Mouse (Mus musculus) T-cell, adult 2 months (primary cell): Measurements from ENCODE around the gene Prpsap1.

ENCODE experiments used
- DNase-seq: peaks from one replicate; pipeline ENCODE4 v3.0.0; 2022; ENCODE audit warnings: low spot score

The Prpsap1 gene

DNA sequence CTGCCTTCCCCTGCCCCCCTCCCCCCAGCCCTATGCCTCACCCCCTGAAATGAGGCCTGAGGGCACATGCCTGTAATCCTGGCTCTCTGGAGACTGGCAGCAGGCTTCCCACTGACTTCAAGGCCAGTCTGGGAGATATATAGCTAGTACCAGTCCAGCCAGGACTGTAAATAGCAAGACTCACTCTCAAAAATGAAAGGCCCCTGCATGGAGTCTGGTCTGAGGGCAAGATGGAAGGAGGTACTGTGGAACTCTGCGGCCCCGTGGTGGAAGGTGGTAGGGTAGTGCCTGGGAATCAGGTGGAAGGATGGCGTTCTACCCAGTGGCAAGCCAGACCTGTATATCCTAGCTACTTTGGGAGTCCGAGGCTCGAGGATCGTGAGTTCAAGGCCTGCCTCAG is 50.1 kb downstream of the Prpsap1 start:
- no peak for DNase-seq

DNA sequence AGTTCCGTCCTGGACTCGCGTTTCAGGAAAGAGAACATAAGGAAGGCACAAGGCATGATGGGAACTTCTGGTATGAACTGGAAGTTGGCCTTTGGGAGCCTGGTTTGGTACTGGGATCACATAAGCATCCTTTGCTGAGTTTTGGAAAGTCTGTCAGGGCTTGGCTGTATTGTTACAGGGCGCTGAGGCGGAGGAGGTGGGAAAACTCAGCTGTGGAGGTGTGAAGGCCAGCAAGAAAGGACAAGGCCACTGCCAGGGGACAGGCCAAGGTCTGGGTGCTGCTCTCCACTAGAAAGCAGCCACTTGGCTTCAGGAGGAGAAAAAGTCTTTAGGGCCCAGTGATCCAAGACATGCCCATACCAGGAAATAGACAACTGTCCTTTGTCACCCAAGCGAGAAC is 50.7 kb downstream of the Prpsap1 start:
- DNase-seq = no peak

DNA sequence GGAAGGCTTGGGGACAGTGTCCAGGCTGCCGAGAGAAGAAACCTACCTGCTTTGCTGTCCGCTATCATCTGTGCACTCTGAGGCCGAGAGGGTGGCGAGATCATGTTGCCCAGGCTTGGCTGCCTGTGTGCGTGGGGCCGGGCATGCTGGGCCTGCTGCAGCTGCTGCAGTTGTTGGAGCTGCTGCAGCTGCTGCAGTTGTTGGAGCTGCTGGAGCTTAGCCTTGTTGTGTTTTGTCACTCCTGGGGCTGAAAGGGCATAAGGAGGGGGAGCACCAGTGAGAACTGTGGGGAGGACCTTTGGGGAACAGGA is 51.2 kb downstream of the Prpsap1 start:
- no peak for DNase-seq

DNA sequence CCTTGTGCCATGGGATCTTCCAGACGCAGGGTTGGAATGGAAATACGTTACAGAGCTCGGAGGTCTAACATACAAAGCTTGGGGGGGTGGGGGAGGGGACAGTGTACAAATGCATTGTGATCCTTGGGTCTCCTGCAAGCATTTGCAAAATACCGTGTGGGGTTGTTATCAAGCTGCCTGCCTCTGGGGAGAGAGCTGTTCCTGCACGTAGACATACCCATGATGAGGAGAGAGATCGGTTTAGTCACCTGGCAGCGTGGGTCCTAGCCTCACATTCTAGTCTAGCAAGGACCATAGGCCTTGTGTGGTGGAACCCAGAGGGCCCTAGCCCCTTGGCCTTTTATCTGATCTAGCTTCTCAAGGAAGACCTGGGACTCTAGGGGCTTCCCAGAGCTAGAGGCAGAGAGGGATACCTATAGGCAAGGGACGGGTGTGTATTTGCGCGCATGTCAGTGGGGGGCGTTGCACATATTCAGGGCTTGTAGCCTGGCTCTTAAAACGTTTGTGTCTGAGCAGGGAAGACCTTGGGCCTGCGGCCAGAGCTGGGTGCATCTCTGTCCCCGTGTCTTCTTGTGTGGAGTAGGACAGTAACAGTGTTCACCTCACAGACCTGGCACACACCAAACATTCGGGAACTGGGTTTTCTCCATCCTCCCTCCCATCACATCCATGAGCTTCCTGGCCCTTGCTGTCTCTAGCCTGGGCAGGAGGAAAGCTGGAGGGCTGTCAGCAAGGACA is 51.7 kb downstream of the Prpsap1 start:
- DNase-seq = no peak

DNA sequence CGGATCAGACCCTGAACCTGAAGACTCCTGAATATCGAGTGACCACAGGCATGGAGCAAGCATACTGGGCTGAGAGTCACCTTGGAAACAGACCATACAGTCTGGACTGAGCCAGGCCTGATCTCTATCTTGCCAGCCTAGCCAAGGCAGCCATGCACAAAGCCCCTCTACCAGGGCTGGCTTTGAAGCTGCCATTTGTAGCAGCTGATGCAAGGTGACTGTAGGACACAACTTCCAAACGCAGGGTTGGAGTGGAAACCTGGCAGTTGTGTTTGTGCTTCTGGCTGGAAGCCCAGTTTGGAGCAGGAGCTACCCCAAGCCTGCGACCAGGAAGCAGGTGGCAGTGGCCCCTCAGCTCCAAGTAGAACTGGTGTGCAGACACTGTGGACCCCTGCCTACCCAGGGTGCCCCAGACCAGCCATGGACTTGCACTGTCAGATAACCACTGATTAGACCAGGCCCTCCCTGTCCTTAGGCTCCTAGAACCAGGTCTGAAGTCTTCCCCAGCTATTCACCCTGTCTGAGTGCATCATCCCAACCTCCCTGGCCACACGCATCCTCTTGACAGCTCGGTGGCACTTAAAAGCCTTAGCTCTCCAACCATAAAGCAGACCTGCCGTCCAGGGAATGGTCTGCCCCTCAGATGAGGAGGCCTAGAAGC is 53.5 kb downstream of the Prpsap1 start:
- DNase-seq = no peak

DNA sequence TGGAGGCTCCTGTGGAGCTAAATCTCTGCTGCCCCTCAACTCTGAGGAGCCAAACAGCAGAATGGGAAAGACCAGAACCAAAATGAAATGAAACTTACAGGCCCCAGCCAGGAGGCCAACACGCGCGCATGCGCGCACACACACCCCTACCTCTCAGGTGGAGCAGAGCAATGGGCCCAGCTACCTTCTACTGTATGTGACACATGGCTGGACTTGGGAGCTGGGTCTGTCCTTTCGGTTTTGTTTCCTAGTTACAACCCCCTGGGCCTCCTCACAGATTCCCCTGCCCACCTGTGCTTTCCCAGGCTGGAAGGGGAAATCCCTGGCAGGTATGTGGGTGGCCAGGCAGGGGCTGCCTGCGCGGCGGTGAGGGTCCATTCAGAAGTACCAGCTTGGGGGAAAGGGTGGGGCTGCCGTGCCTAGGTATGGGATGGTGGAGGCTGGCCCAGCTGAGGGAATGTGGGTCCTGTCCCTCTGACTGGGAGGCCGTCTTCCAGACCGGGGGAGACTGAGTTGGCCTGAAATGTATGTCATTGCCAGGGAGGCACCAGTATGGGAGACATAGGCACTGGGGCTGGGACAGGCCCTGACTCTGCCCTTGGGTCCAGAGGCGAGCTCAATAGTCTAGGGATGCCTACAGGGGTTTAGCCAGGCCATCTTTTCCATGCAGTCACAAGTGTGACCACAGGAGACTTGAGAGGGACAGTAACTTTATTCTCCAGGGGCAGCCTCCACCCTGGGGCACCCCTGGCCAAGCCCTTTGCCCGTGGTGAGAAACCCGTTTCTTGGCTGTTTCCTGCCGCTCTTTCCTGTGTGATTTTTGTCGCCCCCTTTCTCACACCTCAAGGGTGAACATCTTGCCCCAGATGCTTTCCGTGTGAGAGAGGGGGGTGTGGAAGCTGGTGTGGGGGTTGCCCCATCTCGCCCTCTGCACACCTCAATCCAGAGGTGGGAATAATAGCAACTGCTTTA is 54.4 kb downstream of the Prpsap1 start:
- peak; percentile 60 for DNase-seq

DNA sequence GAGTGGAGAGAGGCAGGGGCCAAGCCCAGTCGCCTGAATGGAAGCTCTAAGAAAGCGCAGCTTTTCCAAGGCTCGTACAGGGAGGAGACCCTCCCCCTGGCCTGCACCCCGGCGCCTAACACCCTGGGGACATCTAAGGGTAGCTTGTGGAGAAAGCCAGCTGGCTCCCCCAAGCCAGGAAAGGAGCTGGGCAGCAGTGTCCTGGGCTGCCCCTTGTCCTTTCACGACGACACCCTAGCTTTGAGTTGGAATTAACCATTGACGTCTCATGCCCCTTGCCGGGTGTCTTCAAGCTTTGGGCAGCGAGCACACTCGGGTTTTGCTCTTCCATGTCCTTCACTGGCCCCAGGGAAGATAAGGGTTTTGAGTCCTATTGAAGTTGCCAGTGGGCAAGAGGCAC is 56.5 kb downstream of the Prpsap1 start:
- DNase-seq = no peak

DNA sequence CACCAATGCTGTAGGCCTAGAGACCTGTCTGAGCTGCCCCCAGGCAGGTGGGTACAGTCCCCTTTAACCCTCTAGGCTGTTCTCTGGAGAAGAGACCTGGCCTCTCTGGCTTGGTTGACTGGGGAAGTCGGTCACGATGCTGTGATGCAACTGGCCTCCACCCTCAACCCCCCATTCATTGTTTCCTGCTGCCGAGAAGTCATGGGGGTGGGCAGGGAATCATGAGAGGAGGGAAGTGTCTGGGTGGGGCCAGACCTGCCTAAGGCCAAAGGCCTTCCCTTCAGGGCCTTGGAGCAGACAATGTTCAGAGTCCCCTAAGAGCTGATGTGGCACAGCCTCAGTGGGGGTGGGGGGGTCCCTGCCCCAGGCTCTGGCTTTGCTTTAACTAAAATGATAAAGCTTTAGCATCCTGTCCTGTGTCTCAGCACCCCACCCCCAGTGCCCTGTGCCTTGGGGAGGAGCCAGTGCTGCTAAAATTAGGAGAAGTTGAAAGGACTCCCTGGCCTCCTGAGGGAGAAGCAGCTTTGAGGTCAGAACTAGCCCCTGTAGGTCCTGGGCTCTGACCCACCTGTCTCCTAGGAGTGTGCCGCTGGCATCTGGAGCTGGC is 57.2 kb downstream of the Prpsap1 start:
- DNase-seq = peak; percentile 23

DNA sequence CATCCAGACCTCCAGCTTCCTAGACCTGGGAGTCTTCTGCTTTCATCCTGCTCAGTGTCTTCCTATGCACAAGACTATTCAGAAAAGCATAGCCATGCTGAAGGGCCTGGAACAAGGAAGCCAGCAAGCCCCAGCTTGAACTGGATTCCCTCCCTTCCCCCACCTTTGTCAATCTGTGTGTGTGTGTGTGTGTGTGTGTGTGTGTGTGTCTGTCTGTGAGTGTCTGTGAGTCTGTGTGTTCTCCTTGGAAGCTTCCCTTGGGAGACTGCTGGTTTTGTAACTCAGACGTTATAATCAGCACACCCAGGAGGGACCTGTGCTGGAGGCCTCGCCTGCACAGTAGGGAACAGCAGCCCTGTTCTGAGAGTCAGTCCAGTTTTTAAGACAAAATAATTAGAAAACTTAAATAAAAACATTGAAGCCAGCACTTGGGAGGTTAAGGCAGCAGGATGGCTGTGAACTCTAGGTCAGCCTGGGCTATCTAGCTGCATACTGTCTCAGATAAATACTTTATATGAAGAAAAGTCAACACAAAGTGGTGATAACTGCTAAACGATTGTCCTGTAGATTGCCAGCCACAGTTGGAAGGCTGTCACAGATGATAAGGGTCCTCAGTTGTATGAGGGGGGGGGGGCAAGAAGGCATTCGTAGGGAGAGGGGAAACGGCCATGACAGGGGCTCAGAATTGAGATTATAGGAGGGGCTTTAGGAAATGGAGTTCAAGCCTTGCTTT is 57.8 kb downstream of the Prpsap1 start:
- no peak for DNase-seq

DNA sequence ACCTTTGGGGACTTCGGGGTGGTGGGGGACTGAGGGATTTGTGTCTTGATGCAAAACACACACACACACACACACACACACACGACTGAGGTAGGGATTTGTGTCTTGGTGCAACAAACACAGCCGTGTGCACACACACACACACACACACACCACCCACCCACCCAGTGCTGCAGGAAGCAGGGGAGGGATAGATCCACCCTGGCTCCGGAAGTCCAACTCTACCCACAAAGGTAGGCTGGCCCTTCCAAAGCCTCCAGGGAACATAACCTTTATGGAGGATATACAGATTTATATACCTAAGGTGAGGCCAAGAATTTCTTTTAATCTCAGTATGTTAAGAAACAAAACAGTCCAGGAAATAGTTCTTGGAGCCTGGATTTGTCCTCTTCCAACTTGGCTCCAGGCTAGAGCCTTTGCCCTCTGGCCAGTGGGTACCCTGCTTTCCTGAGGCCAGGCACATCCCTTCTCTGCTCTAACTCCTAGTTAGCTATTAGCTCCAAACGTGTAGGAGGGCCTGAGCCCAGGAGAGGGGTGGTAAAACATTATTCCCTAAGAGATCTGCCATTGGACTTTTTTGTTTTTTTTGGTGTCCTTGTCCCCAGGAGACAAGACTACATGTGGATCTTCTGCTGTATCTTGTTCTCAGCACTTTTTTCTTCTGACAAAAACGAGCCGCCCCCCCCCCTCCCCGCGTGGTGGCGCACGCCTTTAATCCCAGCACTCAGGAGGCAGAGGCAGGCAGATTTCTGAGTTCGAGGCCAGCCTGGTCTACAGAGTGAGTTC is 58.8 kb downstream of the Prpsap1 start:
- peak; percentile 21 for DNase-seq

DNA sequence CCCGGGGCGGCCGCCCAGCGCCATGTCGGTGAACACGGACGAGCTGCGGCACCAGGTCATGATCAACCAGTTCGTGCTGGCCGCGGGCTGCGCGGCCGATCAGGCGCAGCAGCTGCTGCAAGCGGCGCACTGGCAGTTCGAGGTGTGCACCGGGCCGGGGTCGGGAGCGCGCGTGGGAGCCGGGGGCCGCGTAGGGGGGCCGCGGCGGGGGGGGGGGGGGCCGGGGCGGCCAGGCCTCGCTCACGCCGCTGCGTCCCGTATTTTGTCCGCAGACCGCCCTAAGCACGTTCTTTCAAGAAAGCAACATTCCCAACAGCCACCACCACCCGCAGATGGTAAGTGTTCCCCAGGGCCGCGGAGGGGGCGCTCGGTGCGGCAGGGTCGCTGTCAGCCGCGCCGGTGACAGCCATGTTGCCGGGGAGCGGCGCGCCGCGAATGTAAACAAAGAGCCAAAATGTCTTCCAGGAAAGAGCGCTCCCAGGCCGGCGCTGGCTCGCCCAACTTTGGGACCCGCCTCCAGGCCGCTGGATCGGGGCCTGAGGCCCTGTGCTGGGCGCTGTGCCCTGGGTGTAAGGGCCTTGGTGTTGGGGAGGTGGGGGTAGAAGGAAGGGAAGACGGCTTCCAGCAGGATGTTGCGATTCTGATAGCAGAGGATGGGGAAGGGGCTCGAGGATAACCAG is 59.6 kb downstream of the Prpsap1 start:
- DNase-seq = peak; percentile 57

DNA sequence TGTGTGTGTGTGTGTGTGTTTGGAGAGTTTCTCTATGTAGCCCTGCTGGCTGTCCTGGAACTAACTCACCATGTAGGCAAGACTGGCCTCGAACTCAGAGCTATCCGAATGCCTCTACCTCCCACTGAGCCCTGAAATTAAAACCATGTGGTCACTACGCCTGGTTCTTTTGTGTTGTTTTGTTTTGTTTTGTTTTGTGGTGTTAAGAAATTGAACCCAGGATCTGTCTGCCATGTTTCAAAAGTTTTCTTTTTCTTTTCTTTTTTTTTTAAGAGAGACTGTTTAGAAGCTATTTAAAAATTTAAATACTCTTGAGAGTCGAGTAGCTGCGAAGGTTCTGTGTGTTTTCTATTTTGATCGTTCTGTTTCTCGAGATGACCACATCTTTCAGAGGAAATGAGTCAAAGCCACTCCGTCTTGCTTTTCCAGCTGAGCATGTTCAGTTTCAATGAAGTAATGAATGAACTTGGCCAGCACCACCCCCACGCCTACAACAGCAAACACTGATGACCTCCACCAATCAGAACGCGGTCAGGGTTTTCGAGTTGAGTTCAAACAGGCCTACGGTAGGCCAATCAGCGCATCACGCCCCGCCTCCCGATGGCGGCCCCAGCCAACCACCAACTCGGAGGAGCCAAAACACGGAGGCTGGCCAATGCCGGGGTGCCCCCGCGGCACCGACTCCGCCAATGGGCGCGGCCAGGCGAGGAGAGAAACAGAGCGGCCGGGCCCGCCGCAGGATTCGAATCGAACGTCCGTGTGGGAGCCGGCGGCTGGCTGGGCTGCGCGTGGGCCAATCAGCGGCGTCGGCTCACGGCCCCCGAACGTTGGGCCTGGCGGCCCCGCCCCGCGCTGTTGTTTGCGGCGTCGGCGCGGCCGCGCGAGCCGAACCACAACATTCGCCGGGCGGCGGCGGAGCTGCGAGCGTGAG is 60.4 kb downstream of the Prpsap1 start, which contains the start of gene Ubald2:
Gene Ubald2 (plus strand): TSS at position 739 of the 931 bp plus-strand sequence.
- DNase-seq = peak; percentile 100

DNA sequence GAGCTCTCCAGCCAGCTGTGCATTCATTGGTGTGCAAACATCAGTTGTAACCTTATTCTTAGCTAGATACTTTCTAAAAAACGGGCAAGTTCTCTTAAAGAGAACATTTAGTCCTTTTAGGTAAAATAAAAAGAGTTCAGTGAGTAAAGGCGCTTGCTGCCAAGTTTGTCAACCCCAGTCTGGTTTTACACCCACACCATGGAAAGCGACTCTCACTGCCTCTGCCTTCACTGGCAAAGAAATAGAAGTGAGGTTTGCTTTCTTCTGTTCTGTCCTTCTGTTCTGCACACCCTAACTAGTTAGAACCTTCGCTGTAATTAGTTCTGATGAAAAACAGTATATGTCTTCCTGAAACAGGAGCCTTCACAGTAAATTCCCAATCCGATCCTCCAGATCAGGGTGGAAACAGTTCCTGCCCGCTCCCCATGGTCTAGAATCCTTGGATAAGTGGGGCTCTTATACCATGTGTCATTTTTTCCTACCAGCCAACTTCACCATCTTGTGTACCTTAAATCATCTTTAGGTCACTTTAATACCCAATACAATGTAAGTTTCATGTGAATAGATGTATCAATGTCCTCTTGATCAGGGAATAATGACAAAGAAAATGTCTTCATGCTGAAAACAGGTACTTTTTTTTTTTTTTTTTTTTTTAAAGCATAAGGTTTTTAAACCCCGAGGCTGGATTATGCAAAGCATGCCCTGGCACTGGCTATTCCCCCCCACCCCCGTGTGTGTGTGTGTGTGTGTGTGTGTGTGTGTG is 61.2 kb downstream of the Prpsap1 start:
- no peak for DNase-seq

DNA sequence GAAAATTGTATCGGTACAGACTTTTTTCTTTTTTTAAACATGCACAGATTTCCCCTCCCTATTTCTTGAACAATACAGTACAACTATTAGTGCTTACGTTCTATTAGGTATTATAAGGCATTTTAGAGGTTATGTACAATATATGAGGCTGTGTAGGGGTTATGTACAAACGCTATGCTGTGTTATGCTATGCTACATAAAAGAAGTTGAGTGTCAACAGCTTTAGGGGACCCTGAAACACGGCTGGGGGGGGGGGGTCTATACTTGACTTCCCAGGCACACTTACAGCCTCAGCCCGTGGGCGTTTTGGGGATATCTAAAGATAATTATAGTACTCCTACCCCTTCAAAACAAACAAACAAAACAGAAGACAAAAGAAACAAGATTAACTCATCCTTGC is 61.9 kb downstream of the Prpsap1 start:
- no peak for DNase-seq

DNA sequence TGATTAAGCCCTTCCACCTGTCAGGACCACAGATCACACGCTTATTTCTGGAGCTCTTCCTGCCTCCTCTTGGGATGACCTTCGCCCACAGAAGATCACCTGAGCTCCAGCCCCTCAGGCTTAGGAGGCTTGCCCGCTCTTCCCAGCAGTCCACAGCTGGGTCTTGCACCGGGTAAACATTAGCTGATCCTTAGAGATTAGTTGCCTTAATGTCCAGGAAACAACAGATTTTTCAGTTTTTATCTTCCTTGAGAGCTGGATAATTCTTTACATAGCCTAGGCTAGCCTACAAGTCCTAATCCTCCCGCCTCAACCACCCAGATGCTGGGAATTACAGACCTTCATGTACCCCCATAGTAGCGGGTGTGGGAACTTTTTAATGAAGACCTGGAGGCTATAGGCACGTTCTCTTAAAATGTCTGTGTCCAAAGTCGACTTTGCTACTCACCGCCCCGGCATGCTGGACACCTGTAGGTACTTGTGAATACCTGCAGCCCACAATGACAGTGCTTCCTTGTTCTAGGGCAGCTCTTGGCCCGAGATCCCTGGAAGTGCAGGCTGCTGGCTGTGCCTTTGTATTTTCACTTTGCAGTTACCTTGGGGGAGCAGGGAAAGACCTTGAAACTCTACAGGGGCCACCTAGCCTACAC is 62.4 kb downstream of the Prpsap1 start:
- no peak for DNase-seq

DNA sequence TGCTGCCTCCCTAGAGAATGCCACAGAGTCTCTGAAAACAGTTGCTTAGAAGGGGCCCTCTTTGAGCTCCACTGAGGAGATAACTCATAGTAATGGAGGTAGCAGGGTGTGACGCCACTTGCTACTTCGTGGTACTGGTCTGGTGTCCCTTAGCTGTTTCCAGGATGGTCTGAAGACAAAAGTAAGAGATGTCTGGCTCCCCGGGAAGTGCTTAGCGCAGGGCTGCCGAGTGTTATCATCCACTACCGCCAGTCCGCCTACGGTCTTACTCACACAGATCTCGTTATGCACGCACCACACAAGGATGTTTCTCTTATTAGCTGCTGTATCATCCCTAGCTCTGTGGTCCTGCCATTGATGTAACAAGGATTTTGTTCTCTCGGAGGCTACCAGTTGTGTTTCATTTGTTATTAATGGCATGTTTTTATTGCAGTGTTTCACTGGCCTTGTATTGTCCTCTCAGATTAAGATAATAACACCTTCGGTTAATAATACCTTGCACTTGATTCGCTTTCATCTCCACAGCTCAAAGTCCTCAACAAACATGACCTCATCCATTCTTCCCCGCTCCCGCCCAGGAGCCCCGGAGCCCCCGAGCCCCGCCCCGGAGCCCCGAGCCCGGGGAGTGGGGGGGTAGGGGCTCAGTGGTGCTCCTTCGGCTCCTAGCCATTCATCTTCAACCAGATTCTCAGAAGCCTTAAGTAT is 63.1 kb downstream of the Prpsap1 start:
- no peak for DNase-seq
